Mouse (Mus musculus): ENCODE data around the gene Atp5s. TPM values are rescaled to one million over a fixed set of nuclear protein-coding genes. Genes with fewer than 3 reads are reported as not detected.
A peak's percentile ranks its signal among the peaks of the same experiment; 100 is the strongest.

Atp5s gene
- polyA plus RNA-seq, 1 experiment from 2014 or later: 28.8 TPM

GRCm38 (mm10) chr12:69781935-69782650, 57.3 kb downstream of the Atp5s start:
- Histone ChIP-seq H3K36me3 (no peaks in the 10 kb centered on the region), H3K4me3 (no peak overlapping the region), H3K9ac (no peak overlapping the region), H3K4me2 (no peak overlapping the region), H3K27me3 (no peaks in the 10 kb centered on the region), H3K4me1 (replicated peaks) (peaks cover 12% of the 10 kb centered on the region), H3K9me3 (replicated peaks) (no peaks in the 10 kb centered on the region), H3K27ac (peak overlapping the region; percentile 62)
- 58% methylated on average over 10 of the region's 10 CpGs for WGBS
- peak; percentile 84; the same call in 1 of the 2 replicates for ATAC-seq (replicated peaks; ENCODE audit: insufficient number of reproducible peaks, insufficient read depth, low FRiP score, low read depth)

GRCm38 (mm10) chr12:69783247-69784025, 58.7 kb downstream of the Atp5s start:
- no peak for ATAC-seq (replicated peaks; ENCODE audit: insufficient number of reproducible peaks, insufficient read depth, low FRiP score, low read depth)
- H3K27me3 ChIP-seq: no peaks in the 10 kb centered on the region
- H3K36me3 ChIP-seq: no peaks in the 10 kb centered on the region
- H3K4me2 ChIP-seq: no peak overlapping the region
- H3K9ac ChIP-seq: no peak overlapping the region
- WGBS: 52% methylated on average over 6 of the region's 6 CpGs
- H3K4me1 ChIP-seq (replicated peaks): peaks cover 9% of the 10 kb centered on the region
- no peak overlapping the region for H3K4me3 ChIP-seq
- no peak overlapping the region for H3K27ac ChIP-seq
- no peaks in the 10 kb centered on the region for H3K9me3 ChIP-seq (replicated peaks)

- ATAC-seq (replicated peaks; ENCODE audit: insufficient number of reproducible peaks, insufficient read depth, low FRiP score, low read depth): no peak
- no peak overlapping the region for H3K4me3 ChIP-seq
- H3K27ac ChIP-seq: no peak overlapping the region
Measured at GRCm38 (mm10) chr12:69785471-69785870, 60.7 kb downstream of the Atp5s start.

GRCm38 (mm10) chr12:69788380-69788779, 63.6 kb downstream of the Atp5s start:
- no peak overlapping the region for H3K27ac ChIP-seq
- no peak overlapping the region for H3K4me3 ChIP-seq
- 84% methylated on average over 5 of the region's 5 CpGs for WGBS
- peaks cover 14% of the 10 kb centered on the region for H3K4me1 ChIP-seq (replicated peaks)
- 0 out of 2 replicates have a peak, but pooled peaks cover 3% of the 10 kb centered on the region for H3K27me3 ChIP-seq
- no peak for ATAC-seq (replicated peaks; ENCODE audit: insufficient number of reproducible peaks, insufficient read depth, low FRiP score, low read depth)
- H3K9me3 ChIP-seq (replicated peaks): no peaks in the 10 kb centered on the region
- H3K9ac ChIP-seq: no peak overlapping the region
- no peaks in the 10 kb centered on the region for H3K36me3 ChIP-seq
- no peak overlapping the region for H3K4me2 ChIP-seq

More at GRCm38 (mm10) chr12:69785471-69785870, 60.7 kb downstream of the Atp5s start:
- H3K9me3 ChIP-seq (replicated peaks): no peaks in the 10 kb centered on the region
- no peaks in the 10 kb centered on the region for H3K36me3 ChIP-seq
- no peak overlapping the region for H3K9ac ChIP-seq
- 0 out of 2 replicates have a peak, but pooled peaks cover 3% of the 10 kb centered on the region for H3K27me3 ChIP-seq
- H3K4me1 ChIP-seq (replicated peaks): peaks cover 11% of the 10 kb centered on the region
- H3K4me2 ChIP-seq: no peak overlapping the region
- 81% methylated on average over 9 of the region's 9 CpGs for WGBS

GRCm38 (mm10) chr12:69789766-69790529, 65.2 kb downstream of the Atp5s start:
- Histone ChIP-seq H3K27ac (no peak overlapping the region), H3K9me3 (replicated peaks) (no peaks in the 10 kb centered on the region), H3K27me3 (0 out of 2 replicates have a peak, but pooled peaks cover 3% of the 10 kb centered on the region), H3K36me3 (no peaks in the 10 kb centered on the region), H3K4me3 (peak overlapping the region; percentile 54), H3K4me2 (peak overlapping the region; percentile 83), H3K9ac (peak overlapping the region; percentile 40), H3K4me1 (replicated peaks) (peaks cover 14% of the 10 kb centered on the region)
- 41% methylated on average over 27 of the region's 27 CpGs for WGBS
- ATAC-seq (replicated peaks; ENCODE audit: insufficient number of reproducible peaks, insufficient read depth, low FRiP score, low read depth): no peak

GRCm38 (mm10) chr12:69790530-69791505, 66.1 kb downstream of the Atp5s start, which contains the start of gene Cdkl1:
TSS of gene Cdkl1 (minus strand) at chr12:69791267.
- no peak within 1 kb of the TSS for H3K27ac ChIP-seq
- H3K9ac ChIP-seq: peak within 1 kb of the TSS; percentile 40
- peak; percentile 87 for ATAC-seq (replicated peaks; ENCODE audit: insufficient number of reproducible peaks, insufficient read depth, low FRiP score, low read depth)
- WGBS: 2% methylated on average over 45 of the region's 45 CpGs
- no peaks in the 10 kb centered on the region for H3K9me3 ChIP-seq (replicated peaks)
- H3K4me2 ChIP-seq: peak within 1 kb of the TSS; percentile 83
- H3K4me3 ChIP-seq: peak within 1 kb of the TSS; percentile 54
- 0 out of 2 replicates have a peak, but pooled peaks cover 3% of the 10 kb centered on the region for H3K27me3 ChIP-seq
- no peaks in the 10 kb centered on the region for H3K36me3 ChIP-seq
- H3K4me1 ChIP-seq (replicated peaks): peaks cover 14% of the 10 kb centered on the region

MicroRNA genes within 50 kb of the gene (microRNA counts, 519-probe panel; counts per million panel counts)
- not detected for microRNA mmu-miR-681

Small RNAs within 50 kb of the gene (microRNA-seq; reads per million reads assigned to microRNA genes)
- not detected for gene Mir681

Other genes with a start within 250 kb of the Atp5s start
- gene Vcpkmt, start 141.9 kb upstream of the Atp5s start, polyA plus RNA-seq (2015; fragmentation: Nextera tagmentation; extraction: Ambion mirVana): 15.3 and 15.9 TPM in 2 replicates
- 6.7 and 7.4 TPM in 2 replicates for gene Sos2, start 43.1 kb upstream of the Atp5s start, polyA plus RNA-seq (2015; fragmentation: Nextera tagmentation; extraction: Ambion mirVana)
- 15.4 and 16.4 TPM in 2 replicates for gene L2hgdh, start 77 bp upstream of the Atp5s start, polyA plus RNA-seq (2015; fragmentation: Nextera tagmentation; extraction: Ambion mirVana)
- 4.6 and 7.1 TPM in 2 replicates for gene Cdkl1, start 66.3 kb downstream of the Atp5s start, polyA plus RNA-seq (2015; fragmentation: Nextera tagmentation; extraction: Ambion mirVana)
- gene Atl1, start 167.7 kb downstream of the Atp5s start, polyA plus RNA-seq (2015; fragmentation: Nextera tagmentation; extraction: Ambion mirVana): 6.6 and 7.1 TPM in 2 replicates
- 27.7 and 29.2 TPM in 2 replicates for gene Map4k5, start 168.2 kb downstream of the Atp5s start, polyA plus RNA-seq (2015; fragmentation: Nextera tagmentation; extraction: Ambion mirVana)

All from heart, embryonic 15.5 days (tissue).